Mouse (Mus musculus) left cerebral cortex, adult 18-20 months (tissue): ENCODE measurements around the gene Kcnj6. TPM values are rescaled to one million over a fixed set of nuclear protein-coding genes. Genes with fewer than 3 reads are reported as not detected.
A peak's percentile ranks its signal among the peaks of the same experiment; 100 is the strongest.

Experiments
- DNase-seq, 2 experiments: peaks; one replicate each; pipeline ENCODE4 v3.0.0; 2021 to 2022; ENCODE audit warnings: low spot score in 2 of 2, mixed read lengths in 1 of 2
- total RNA-seq, 2 experiments: library from RNA; stranded (reverse); gene quantifications; 2 replicates each; pipeline ENCODE4 v1.2.3; 2021

Gene Kcnj6
- total RNA-seq, 2 experiments from 2014 or later: 75.5 to 83.1 TPM

GRCm38 (mm10) chr16:94932702-94933101 lies 64.8 kb downstream of the Kcnj6 start:
- peak; percentile 69 to 78 for DNase-seq

GRCm38 (mm10) chr16:94931343-94932301 lies 65.9 kb downstream of the Kcnj6 start:
- DNase-seq: peak; percentile 68 to 83

GRCm38 (mm10) chr16:94925364-94925763 lies 72.1 kb downstream of the Kcnj6 start:
- DNase-seq: no peak

DNA sequence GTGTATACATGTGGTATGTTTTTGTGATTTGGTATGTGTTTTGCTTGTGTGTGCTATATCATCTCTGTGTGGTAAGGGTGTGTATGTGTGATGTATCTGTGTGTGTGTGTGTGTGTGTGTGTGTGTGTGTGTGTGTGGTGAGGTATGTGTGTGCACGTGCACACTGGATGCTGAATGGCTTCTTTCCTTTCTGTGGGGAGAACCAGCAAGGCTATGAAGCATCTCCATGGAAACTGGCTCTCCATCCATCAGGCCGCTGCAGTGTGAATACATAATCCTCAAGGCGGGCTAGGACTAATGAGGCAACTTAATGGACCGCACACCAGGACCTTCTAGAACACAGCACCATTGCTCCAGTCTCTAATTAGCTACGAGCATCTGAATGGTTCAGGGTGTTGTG lies 78.3 kb downstream of the Kcnj6 start:
- DNase-seq: no peak

- peak; percentile 85 to 89 for DNase-seq
These were observed 91.5 kb downstream of the Kcnj6 start for GRCm38 (mm10) chr16:94906026-94906425.

DNA sequence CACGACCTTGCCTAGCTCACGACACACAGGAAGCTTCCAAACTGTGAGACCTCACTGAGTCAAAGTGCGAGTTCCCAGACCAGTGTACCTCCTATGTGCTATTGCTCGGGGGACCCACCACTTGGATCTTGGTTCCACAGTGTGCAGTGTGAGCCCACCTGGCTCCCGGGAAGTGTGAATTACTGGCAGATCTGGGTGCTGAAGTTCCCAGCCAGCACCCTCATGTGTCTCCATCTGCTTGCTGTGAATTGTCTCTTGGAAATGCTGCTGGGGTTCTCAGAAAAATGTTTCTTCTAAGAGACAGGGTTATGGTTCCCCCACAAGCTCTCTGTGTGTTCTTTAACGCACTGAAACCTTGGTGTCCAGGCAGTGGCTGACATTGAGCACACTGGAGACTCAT lies 98.7 kb downstream of the Kcnj6 start:
- no peak for DNase-seq

- DNase-seq: no peak
These were observed 105.3 kb downstream of the Kcnj6 start for GRCm38 (mm10) chr16:94892162-94892650.

GRCm38 (mm10) chr16:94890581-94890980 lies 106.9 kb downstream of the Kcnj6 start:
- no peak for DNase-seq

DNA sequence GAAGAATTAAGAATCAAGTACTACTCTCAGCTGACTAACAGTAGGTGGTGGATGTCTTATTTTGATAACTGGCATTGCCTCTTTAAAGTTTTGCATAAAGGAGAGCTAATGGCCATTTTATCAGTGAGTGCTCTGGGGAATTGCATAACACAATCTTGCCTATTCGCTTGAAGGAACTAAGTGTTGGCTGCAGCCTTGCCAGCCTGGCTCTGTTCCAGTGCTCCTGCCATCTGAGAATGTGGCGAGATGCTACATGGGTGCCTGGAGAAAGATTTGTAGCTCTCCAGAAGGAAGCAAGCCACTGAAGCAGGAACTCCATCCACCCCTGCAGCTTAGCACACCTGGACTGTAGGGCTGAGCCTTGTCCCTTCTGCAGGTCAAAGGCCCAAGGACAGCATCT lies 107.4 kb downstream of the Kcnj6 start:
- DNase-seq: no peak

GRCm38 (mm10) chr16:94888554-94888953 lies 108.9 kb downstream of the Kcnj6 start:
- DNase-seq: no peak

DNA sequence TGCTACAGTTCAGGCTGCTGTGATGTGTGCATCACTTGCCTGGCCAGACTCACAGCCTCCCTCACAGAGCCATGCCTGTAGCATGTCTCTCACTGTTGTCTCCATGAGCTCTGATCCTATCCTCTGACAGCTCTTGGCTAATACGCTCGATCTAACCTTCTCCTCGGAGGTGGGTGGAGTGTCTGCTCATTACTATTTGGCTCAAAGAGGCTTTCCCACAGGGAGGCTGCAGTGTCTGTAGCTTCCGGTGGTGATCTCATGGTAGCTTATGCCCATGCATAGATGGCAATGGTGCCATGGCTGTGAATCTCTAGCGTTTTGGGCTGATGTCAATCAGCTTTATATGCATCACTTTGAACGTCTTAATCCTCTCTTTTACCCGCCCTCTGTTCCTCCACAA lies 111.1 kb downstream of the Kcnj6 start:
- DNase-seq: no peak

- DNase-seq: peak in 1 of 2 experiments; percentile 63
These were observed 112.4 kb downstream of the Kcnj6 start for GRCm38 (mm10) chr16:94885062-94885461.

GRCm38 (mm10) chr16:94883909-94884308 lies 113.6 kb downstream of the Kcnj6 start:
- DNase-seq: no peak

DNA sequence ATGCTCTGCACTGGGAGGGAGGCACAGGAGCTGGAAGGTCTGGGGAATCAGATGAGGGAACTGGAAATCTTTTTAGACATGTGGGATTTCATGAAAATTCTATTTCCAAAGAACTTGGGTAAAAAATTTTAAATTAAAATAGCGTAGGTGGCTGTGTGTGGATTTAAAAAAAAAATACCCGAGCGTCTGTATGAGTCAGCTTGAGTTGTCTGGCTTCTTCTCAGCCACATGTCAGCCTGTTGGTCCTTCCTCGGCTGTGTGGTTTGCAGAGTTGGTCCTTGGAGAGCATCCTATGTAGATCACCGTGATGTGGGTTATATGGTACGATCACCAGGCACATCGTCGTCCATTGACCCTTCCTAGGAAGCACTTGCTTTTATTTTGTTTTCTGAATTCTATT lies 114.3 kb downstream of the Kcnj6 start:
- DNase-seq: peak in 1 of 2 experiments; percentile 62

- peak; percentile 54 to 75 for DNase-seq
These were observed 115.4 kb downstream of the Kcnj6 start for GRCm38 (mm10) chr16:94882111-94882510.

DNA sequence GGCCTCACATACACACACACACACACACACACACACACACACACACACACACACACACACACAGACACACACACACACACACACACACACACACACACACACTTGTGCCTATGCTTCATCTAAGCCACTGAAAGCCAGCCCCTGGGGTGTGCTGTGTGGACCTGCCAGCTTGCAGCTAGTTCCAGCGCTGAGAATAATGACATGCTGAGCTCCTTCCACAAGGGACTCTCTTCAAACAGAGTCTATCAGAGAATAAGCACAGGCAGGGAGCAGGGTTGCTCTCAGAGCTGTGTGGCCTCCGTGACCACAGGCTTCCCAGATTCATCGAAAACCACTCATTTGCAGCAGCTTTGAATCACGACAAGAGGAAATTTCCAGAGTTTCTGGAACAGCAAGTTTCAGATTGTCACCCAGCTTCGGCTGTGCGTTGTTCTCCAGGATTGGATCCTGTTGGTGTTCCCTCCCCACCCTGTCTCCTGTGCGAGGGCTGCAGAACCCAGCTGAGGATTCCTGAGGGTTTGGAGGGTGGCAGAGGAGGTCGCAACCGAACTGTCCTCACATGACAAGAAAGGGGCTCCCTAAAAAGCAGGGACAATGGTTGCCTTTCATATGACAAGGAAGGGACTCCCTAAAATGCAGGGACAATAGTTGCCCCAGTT lies 124.8 kb downstream of the Kcnj6 start:
- no peak for DNase-seq

GRCm38 (mm10) chr16:94868354-94868753 lies 129.1 kb downstream of the Kcnj6 start:
- no peak for DNase-seq

- DNase-seq: no peak
These were observed 131.1 kb downstream of the Kcnj6 start for GRCm38 (mm10) chr16:94866300-94866956.

- no peak for DNase-seq
These were observed 131.7 kb downstream of the Kcnj6 start for GRCm38 (mm10) chr16:94865796-94866195.

- no peak for DNase-seq
These were observed 132.4 kb downstream of the Kcnj6 start for GRCm38 (mm10) chr16:94865101-94865500.

DNA sequence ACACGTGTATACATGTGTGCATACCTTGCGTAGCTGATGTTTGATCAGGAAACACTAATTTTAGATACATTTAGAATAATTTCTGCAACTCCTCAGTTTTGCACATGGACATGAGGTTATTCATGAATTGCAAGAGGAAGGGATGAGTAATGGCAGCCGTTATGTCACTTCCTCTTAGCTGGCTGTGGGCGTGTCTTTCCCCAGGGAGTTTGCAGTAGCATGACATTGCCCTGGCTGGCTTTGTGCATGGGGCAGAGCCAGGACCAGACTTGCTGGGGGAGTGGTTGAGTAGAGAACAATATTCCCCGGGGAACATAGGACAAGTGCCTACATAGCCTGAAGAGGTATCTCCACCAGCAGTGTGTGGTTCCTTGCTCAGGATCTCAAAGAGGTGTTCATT lies 134.0 kb downstream of the Kcnj6 start:
- DNase-seq: no peak

DNA sequence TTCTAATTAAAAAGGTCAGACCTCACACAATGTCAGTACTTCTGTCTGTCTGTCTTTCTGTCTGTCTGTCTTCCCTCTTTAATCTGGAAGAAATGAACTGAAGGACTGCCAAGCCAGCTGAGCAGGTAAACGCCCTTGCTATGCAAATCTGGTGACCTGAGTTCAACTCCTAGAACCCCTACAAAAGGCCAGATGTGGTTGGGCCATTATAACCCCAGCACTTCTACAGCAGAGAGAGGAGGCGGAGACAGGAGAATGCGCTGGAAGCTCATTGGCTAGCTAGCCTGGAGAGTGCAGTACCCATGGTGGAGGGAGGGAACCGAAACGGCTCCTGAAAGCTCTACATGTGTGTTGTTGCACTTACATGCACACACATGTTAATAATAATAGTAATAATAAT lies 141.5 kb downstream of the Kcnj6 start:
- DNase-seq: no peak
